28 mouse cellular contexts compared by ENCODE assay signal in genomic region chr7:130378308-130378707, GRCm38 (mm10).
A peak's percentile ranks its signal among the peaks of the same experiment; 100 is the strongest.
DNase-seq lines count a peak whose midpoint lies in the region; ATAC-seq and TF ChIP-seq lines count a peak whose summit lies in the region.
"Had no signal": no experiment of that assay in that cellular context is flagged by ENCODE, and none has a peak within 500 bp of the region (broad histone marks: within the 10 kb centered on the region; RNA-seq: fewer than 3 reads in every experiment).

No protein-coding gene starts in this region.

- no peak for TF ChIP-seq CTCF in MEL (IDR thresholded peaks at IDR 0.05 in 2 of 3, conservative IDR thresholded peaks at IDR 0.05 in 1 of 3; ENCODE audit: control insufficient read depth in 1 of 3, insufficient read depth in 1 of 3, low read depth in 2 of 3, low read length in 3 of 3, poor library complexity in 1 of 3, severe bottlenecking in 1 of 3)

- H3K27ac ChIP-seq in midbrain, embryonic 11.5 days (ENCODE audit: low read depth, low read length): no peak overlapping the region
- no peak overlapping the region for H3K27ac ChIP-seq in midbrain, embryonic 14.5 days (replicated peaks; ENCODE audit: low read depth, low read length)
- H3K27ac ChIP-seq in MEL (ENCODE audit: control insufficient read depth, low read depth, low read length): no peak overlapping the region
- no peak overlapping the region for H3K27ac ChIP-seq in limb, embryonic 10.5 days
- no peak overlapping the region for H3K27ac ChIP-seq in kidney, embryonic 15.5 days
- H3K27ac ChIP-seq: embryonic facial prominence, embryonic 10.5 days; embryonic facial prominence, embryonic 13.5 days; forebrain, embryonic 10.5 days; forebrain, embryonic 13.5 days; heart, embryonic 15.5 days; hindbrain, embryonic 10.5 days; hindbrain, embryonic 13.5 days had no signal

- no peaks in the 10 kb centered on the region for H3K36me3 ChIP-seq in midbrain, embryonic 11.5 days (ENCODE audit: control insufficient read depth, insufficient read depth, low read length)
- H3K36me3 ChIP-seq in midbrain, embryonic 14.5 days (ENCODE audit: control insufficient read depth, insufficient read depth, low read length): no peaks in the 10 kb centered on the region
- no peaks in the 10 kb centered on the region for H3K36me3 ChIP-seq in MEL (ENCODE audit: control insufficient read depth in 1 of 2, insufficient read depth in 2 of 2, low read length in 2 of 2)
- H3K36me3 ChIP-seq in limb, embryonic 10.5 days: no peaks in the 10 kb centered on the region
- no peaks in the 10 kb centered on the region for H3K36me3 ChIP-seq in kidney, embryonic 15.5 days
- H3K36me3 ChIP-seq: embryonic facial prominence, embryonic 10.5 days; embryonic facial prominence, embryonic 13.5 days; forebrain, embryonic 10.5 days; heart, embryonic 15.5 days; hindbrain, embryonic 13.5 days had no signal

- no peaks in the 10 kb centered on the region for H3K79me2 ChIP-seq in MEL (ENCODE audit: control insufficient read depth, insufficient read depth, low read length, poor library complexity)

- H3K4me2 ChIP-seq in midbrain, embryonic 11.5 days: no peak overlapping the region
- H3K4me2 ChIP-seq in midbrain, embryonic 14.5 days (ENCODE audit: low read length): no peak overlapping the region
- H3K4me2 ChIP-seq in kidney, embryonic 15.5 days: no peak overlapping the region
- H3K4me2 ChIP-seq: embryonic facial prominence, embryonic 13.5 days; forebrain, embryonic 13.5 days; heart, embryonic 12.5 days; heart, embryonic 15.5 days; hindbrain, embryonic 13.5 days had no signal

- peak; percentile 66 for DNase-seq in midbrain, embryonic 11.5 days (ENCODE audit: low spot score, missing footprints)
- DNase-seq in midbrain, embryonic 14.5 days: no peak
- DNase-seq in MEL (ENCODE audit: low read depth, low spot score): peak; percentile 44
- no peak for DNase-seq in limb, embryonic 10.5 days (ENCODE audit: low spot score)
- DNase-seq: adrenal gland, adult 2 months; adrenal gland, postnatal 14 days; cerebellum, adult 11 months; cerebellum, adult 2 months; cerebellum, adult 9-11 months; cerebellum, postnatal 25 days; embryo, embryonic 11 days; gastrocnemius, postnatal 10 days; gastrocnemius, postnatal 36 days; heart, postnatal 10 days; heart, postnatal 36 days had no signal

- H3K9me3 ChIP-seq in midbrain, embryonic 11.5 days (ENCODE audit: control insufficient read depth, low read length): no peaks in the 10 kb centered on the region
- no peaks in the 10 kb centered on the region for H3K9me3 ChIP-seq in midbrain, embryonic 14.5 days (ENCODE audit: control insufficient read depth, low read length)
- no peaks in the 10 kb centered on the region for H3K9me3 ChIP-seq in MEL (replicated peaks; ENCODE audit: insufficient read depth, low read length)
- no peaks in the 10 kb centered on the region for H3K9me3 ChIP-seq in limb, embryonic 10.5 days (replicated peaks)
- H3K9me3 ChIP-seq in kidney, embryonic 15.5 days (replicated peaks): no peaks in the 10 kb centered on the region
- H3K9me3 ChIP-seq: embryonic facial prominence, embryonic 13.5 days; heart, embryonic 15.5 days; hindbrain, embryonic 13.5 days had no signal

- no peak for TF ChIP-seq POLR2A in MEL (IDR thresholded peaks at IDR 0.05; ENCODE audit: control insufficient read depth in 1 of 2, insufficient read depth in 1 of 2, low read depth in 1 of 2, low read length in 2 of 2, poor library complexity in 1 of 2)

- peak; percentile 29 to 61; a peak in 3 of 4 replicates for TF ChIP-seq EP300 in MEL (IDR thresholded peaks at IDR 0.05; ENCODE audit: low read depth in 1 of 2, low read length in 2 of 2)

- no peaks in the 10 kb centered on the region for H3K4me1 ChIP-seq in midbrain, embryonic 11.5 days (ENCODE audit: control insufficient read depth, insufficient read depth, low read length)
- H3K4me1 ChIP-seq in midbrain, embryonic 14.5 days (ENCODE audit: control insufficient read depth, insufficient read depth, low read length): no peaks in the 10 kb centered on the region; the same call in 1 of the 2 replicates
- H3K4me1 ChIP-seq in MEL (ENCODE audit: control insufficient read depth in 1 of 2, insufficient read depth in 2 of 2, low read length in 2 of 2): no peaks in the 10 kb centered on the region
- no peaks in the 10 kb centered on the region for H3K4me1 ChIP-seq in limb, embryonic 10.5 days
- no peaks in the 10 kb centered on the region; the same call in 1 of the 2 replicates for H3K4me1 ChIP-seq in kidney, embryonic 15.5 days
- H3K4me1 ChIP-seq: heart, embryonic 15.5 days had no signal

- TF ChIP-seq RAD21 in MEL (IDR thresholded peaks at IDR 0.05; ENCODE audit: low read depth, low read length): no peak

- 84% methylated on average over 3 of the region's 3 CpGs for WGBS in midbrain, embryonic 11.5 days
- 91% methylated on average over 3 of the region's 3 CpGs for WGBS in midbrain, embryonic 14.5 days
- 82% methylated on average over 3 of the region's 3 CpGs for WGBS in limb, embryonic 10.5 days
- 86% methylated on average over 3 of the region's 3 CpGs for WGBS in kidney, embryonic 15.5 days

- no peak for ATAC-seq in midbrain, embryonic 11.5 days (ENCODE audit: low FRiP score)
- no peak for ATAC-seq in midbrain, embryonic 14.5 days (ENCODE audit: low FRiP score, low TSS enrichment)
- ATAC-seq in megakaryocyte-erythroid progenitor cell, adult 5-6 weeks (replicated peaks; ENCODE audit: low FRiP score, low TSS enrichment, poor library complexity, severe bottlenecking): 0 out of 2 replicates have a peak, but pooled peaks have one; percentile 57
- ATAC-seq in kidney, embryonic 15.5 days (replicated peaks; ENCODE audit: low FRiP score): no peak
- ATAC-seq: forebrain, embryonic 13.5 days; forebrain, embryonic 16.5 days; hindbrain, embryonic 16.5 days had no signal

- H3K27me3 ChIP-seq in midbrain, embryonic 11.5 days (ENCODE audit: control insufficient read depth, insufficient read depth, low read length): peaks cover 2% of the 10 kb centered on the region; the same call in 1 of the 2 replicates
- peaks cover 40% of the 10 kb centered on the region for H3K27me3 ChIP-seq in midbrain, embryonic 14.5 days (ENCODE audit: control insufficient read depth, insufficient read depth, low read length)
- no peaks in the 10 kb centered on the region for H3K27me3 ChIP-seq in MEL (ENCODE audit: control insufficient read depth in 1 of 2, insufficient read depth in 2 of 2, low read length in 2 of 2)
- no peaks in the 10 kb centered on the region for H3K27me3 ChIP-seq in limb, embryonic 10.5 days (ENCODE audit: low read depth, poor library complexity, severe bottlenecking)
- no peaks in the 10 kb centered on the region for H3K27me3 ChIP-seq in kidney, embryonic 15.5 days
- H3K27me3 ChIP-seq: embryonic facial prominence, embryonic 13.5 days; heart, embryonic 12.5 days; heart, embryonic 15.5 days; hindbrain, embryonic 13.5 days had no signal

- H3K9ac ChIP-seq in midbrain, embryonic 11.5 days (ENCODE audit: low read length): no peak overlapping the region
- H3K9ac ChIP-seq in midbrain, embryonic 14.5 days (replicated peaks; ENCODE audit: low read length): no peak overlapping the region
- H3K9ac ChIP-seq in MEL (ENCODE audit: control insufficient read depth, low read depth, low read length, poor library complexity, severe bottlenecking): no peak overlapping the region
- no peak overlapping the region for H3K9ac ChIP-seq in kidney, embryonic 15.5 days
- H3K9ac ChIP-seq: embryonic facial prominence, embryonic 13.5 days; forebrain, embryonic 13.5 days; heart, embryonic 12.5 days; heart, embryonic 15.5 days; hindbrain, embryonic 13.5 days had no signal

- no peak overlapping the region for H3K4me3 ChIP-seq in midbrain, embryonic 11.5 days (ENCODE audit: low read depth, low read length)
- no peak overlapping the region for H3K4me3 ChIP-seq in midbrain, embryonic 14.5 days (replicated peaks; ENCODE audit: low read depth, low read length)
- H3K4me3 ChIP-seq in MEL (ENCODE audit: control insufficient read depth in 1 of 2, insufficient read depth in 1 of 2, low read depth in 2 of 2, low read length in 2 of 2): no peak overlapping the region
- no peak overlapping the region for H3K4me3 ChIP-seq in limb, embryonic 10.5 days
- no peak overlapping the region for H3K4me3 ChIP-seq in kidney, embryonic 15.5 days (replicated peaks)
- H3K4me3 ChIP-seq: embryonic facial prominence, embryonic 10.5 days; embryonic facial prominence, embryonic 13.5 days; erythroblast, embryonic 14.5 days; forebrain, embryonic 10.5 days; forebrain, embryonic 13.5 days; heart, embryonic 12.5 days; heart, embryonic 15.5 days; hindbrain, embryonic 10.5 days; hindbrain, embryonic 13.5 days had no signal

TF ChIP-seq in MEL, 35 proteins besides CTCF, POLR2A, EP300 and RAD21:
- TF ChIP-seq ZNF384 (IDR thresholded peaks at IDR 0.05; ENCODE audit: low read depth, low read length): no peak
- peak; percentile 44; the same call in 1 of the 2 replicates for TF ChIP-seq TCF12 (IDR thresholded peaks at IDR 0.05; ENCODE audit: low read depth, low read length)
- TF ChIP-seq USF1 (IDR thresholded peaks at IDR 0.05; ENCODE audit: low read depth, low read length): no peak
- TF ChIP-seq POLR2AphosphoS2 (IDR thresholded peaks at IDR 0.05; ENCODE audit: low read length): no peak
- TF ChIP-seq SMC3 (IDR thresholded peaks at IDR 0.05; ENCODE audit: low read depth, low read length): no peak
- TF ChIP-seq ZMIZ1 (IDR thresholded peaks at IDR 0.05; ENCODE audit: low read depth, low read length): no peak
- 0 out of 2 replicates have a peak, but pooled peaks have one; percentile 18 for TF ChIP-seq GATA1 (IDR thresholded peaks at IDR 0.05; ENCODE audit: low read depth, low read length)
- TF ChIP-seq USF2 (IDR thresholded peaks at IDR 0.05; ENCODE audit: borderline replicate concordance in 1 of 2, insufficient read depth in 1 of 2, low read depth in 1 of 2, low read length in 2 of 2): no peak

Comparison
In these comparisons a context has a peak if more than half of its experiments do, and no peak if none do; other contexts are left out.
1. DNase-seq: peak in midbrain, embryonic 11.5 days (single experiment) and MEL (single experiment); none in midbrain, embryonic 14.5 days (single experiment) and limb, embryonic 10.5 days (single experiment).